Mouse (Mus musculus): Measurements from ENCODE around the gene H2-K1. TPM values are rescaled to one million over a fixed set of nuclear protein-coding genes. Genes with fewer than 3 reads are reported as not detected.
"Not testable (repeated sequence)": the region's sequence is repeated elsewhere in the genome, so short reads cannot be mapped to it uniquely, and the experiment has no call there.

The H2-K1 gene
- total RNA-seq, 2 experiments from 2014 or later = 664 to 1,054 TPM

- ATAC-seq (replicated peaks; ENCODE audit: low FRiP score, low TSS enrichment, poor library complexity, severe bottlenecking) = no peak
Measured at GRCm38 (mm10) chr17:33959948-33960347, 40.2 kb downstream of the H2-K1 start.

GRCm38 (mm10) chr17:33959135-33959534 lies 41.0 kb downstream of the H2-K1 start:
- ATAC-seq (replicated peaks; ENCODE audit: low FRiP score, low TSS enrichment, poor library complexity, severe bottlenecking) = no peak

GRCm38 (mm10) chr17:33958451-33958850 lies 41.7 kb downstream of the H2-K1 start:
- ATAC-seq (replicated peaks; ENCODE audit: low FRiP score, low TSS enrichment, poor library complexity, severe bottlenecking) = no peak

- no peak for ATAC-seq (replicated peaks; ENCODE audit: low FRiP score, low TSS enrichment, poor library complexity, severe bottlenecking)
Measured at GRCm38 (mm10) chr17:33957493-33957892, 42.7 kb downstream of the H2-K1 start.

GRCm38 (mm10) chr17:33956336-33956735 lies 43.8 kb downstream of the H2-K1 start:
- no peak for ATAC-seq (replicated peaks; ENCODE audit: low FRiP score, low TSS enrichment, poor library complexity, severe bottlenecking)

GRCm38 (mm10) chr17:33955555-33956214 lies 44.5 kb downstream of the H2-K1 start, which contains the start of the genes Vps52 and Rps18:
Gene Vps52 (plus strand): TSS chr17:33955812.
Gene Rps18 (minus strand): TSS chr17:33956001.
- ATAC-seq (replicated peaks; ENCODE audit: low FRiP score, low TSS enrichment, poor library complexity, severe bottlenecking) = peak; percentile 70

- ATAC-seq (replicated peaks; ENCODE audit: low FRiP score, low TSS enrichment, poor library complexity, severe bottlenecking) = no peak
Measured at GRCm38 (mm10) chr17:33954646-33955554, 45.2 kb downstream of the H2-K1 start.

GRCm38 (mm10) chr17:33953961-33954565 lies 46.1 kb downstream of the H2-K1 start:
- no peak for ATAC-seq (replicated peaks; ENCODE audit: low FRiP score, low TSS enrichment, poor library complexity, severe bottlenecking)

- ATAC-seq (replicated peaks; ENCODE audit: low FRiP score, low TSS enrichment, poor library complexity, severe bottlenecking) = no peak
Measured at GRCm38 (mm10) chr17:33953310-33953709, 46.8 kb downstream of the H2-K1 start.

- ATAC-seq (replicated peaks; ENCODE audit: low FRiP score, low TSS enrichment, poor library complexity, severe bottlenecking) = no peak
Measured at GRCm38 (mm10) chr17:33952879-33953278, 47.3 kb downstream of the H2-K1 start.

- ATAC-seq (replicated peaks; ENCODE audit: low FRiP score, low TSS enrichment, poor library complexity, severe bottlenecking) = not testable (repeated sequence)
Measured at GRCm38 (mm10) chr17:33952015-33952414, 48.1 kb downstream of the H2-K1 start.

- peak; percentile 69 for ATAC-seq (replicated peaks; ENCODE audit: low FRiP score, low TSS enrichment, poor library complexity, severe bottlenecking)
Measured at GRCm38 (mm10) chr17:33951021-33951946, 48.9 kb downstream of the H2-K1 start, which contains the start of gene B3galt4. Gene B3galt4 (minus strand): TSS chr17:33951488.

- ATAC-seq (replicated peaks; ENCODE audit: low FRiP score, low TSS enrichment, poor library complexity, severe bottlenecking) = no peak
Measured at GRCm38 (mm10) chr17:33950131-33950625, 50.0 kb downstream of the H2-K1 start.

- no peak for ATAC-seq (replicated peaks; ENCODE audit: low FRiP score, low TSS enrichment, poor library complexity, severe bottlenecking)
Measured at GRCm38 (mm10) chr17:33948905-33949537, 51.1 kb downstream of the H2-K1 start.

- ATAC-seq (replicated peaks; ENCODE audit: low FRiP score, low TSS enrichment, poor library complexity, severe bottlenecking) = no peak
Measured at GRCm38 (mm10) chr17:33948090-33948904, 51.9 kb downstream of the H2-K1 start.

GRCm38 (mm10) chr17:33947430-33948089 lies 52.6 kb downstream of the H2-K1 start:
- ATAC-seq (replicated peaks; ENCODE audit: low FRiP score, low TSS enrichment, poor library complexity, severe bottlenecking) = no peak
